Mouse (Mus musculus): ENCODE measurements around the gene Grm1.

The Grm1 gene

DNA sequence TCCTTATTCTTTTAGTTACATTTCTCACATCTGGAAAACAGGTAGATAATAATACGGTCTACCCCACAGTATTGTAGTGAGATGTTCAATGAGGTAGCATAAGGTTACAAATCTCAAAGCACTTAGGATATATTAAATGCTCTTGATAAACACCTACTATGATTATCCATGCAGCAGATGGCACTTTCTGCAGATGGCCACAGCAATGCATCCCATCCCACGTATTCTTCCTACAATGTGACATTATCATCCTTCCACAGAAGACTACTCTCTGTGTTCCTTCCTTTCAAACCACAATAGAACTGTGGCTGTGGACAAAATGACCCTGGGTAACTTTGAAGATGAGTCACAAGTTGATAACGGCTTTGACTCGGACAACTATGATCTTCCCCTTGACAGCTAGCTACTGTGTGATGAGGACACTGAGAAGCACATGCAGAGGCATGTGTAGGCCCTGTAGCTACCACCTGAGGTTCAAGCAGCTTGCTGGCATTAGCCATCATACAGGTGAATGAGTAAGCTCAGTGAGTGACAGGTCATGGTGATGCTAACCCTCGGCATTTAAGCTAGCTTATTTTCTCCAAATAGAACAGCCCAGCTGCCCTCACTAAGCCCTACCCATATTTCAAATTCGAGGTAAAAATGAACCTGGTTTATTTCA is 117.5 kb downstream of the Grm1 start:
- in situ Hi-C loops (cut with MseI, MboI): no loop called here

DNA sequence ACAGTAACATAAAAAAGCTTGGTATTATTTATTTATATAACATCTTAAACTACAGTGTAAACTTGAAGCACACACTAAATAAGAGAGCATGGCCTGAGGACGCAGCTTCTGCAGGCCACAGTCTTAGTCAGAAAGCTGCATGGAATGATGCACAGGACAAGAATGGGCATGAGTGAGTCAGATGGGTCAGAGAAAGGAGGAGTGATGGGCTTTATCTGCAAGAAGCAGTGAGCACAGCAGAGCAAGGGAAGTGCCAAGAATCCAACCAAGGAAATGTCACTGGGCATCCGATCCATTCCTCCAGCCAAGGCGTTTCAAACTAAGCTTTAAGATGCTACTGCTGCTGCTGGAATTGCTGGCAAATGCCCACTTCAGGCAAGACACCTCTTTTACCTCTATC is 131.6 kb downstream of the Grm1 start:
- in situ Hi-C loops (cut with MseI, MboI): no loop called here

- in situ Hi-C loops (cut with MseI, MboI): no loop called here
These were observed 133.0 kb downstream of the Grm1 start for GRCm38 (mm10) chr10:10949172-10949571.

GRCm38 (mm10) chr10:10947531-10947930 is 134.6 kb downstream of the Grm1 start:
- in situ Hi-C loops (cut with MseI, MboI): no loop called here

- in situ Hi-C loops (cut with MseI, MboI): no loop called here
These were observed 138.2 kb downstream of the Grm1 start for GRCm38 (mm10) chr10:10944003-10944402.

- in situ Hi-C loops (cut with MseI, MboI): no loop called here
These were observed 139.9 kb downstream of the Grm1 start for GRCm38 (mm10) chr10:10942248-10942647.

DNA sequence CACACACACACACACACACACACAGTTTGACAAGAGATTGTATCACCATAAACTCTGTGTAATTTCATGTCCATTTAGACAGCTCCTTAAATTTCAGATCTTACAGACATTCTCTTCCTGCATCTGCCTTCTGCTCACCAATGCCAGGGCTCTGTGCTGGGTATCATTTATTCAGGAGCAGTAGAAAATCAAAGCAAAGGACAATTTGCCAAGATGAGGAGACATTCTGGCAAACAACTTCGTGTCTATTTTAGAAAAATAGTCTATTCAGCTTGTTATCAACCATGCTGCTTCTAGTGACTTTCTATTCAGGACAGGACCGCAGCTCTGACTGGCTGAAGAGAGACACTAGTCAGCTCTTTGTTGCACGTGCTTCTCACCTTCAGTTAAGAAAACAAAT is 146.3 kb downstream of the Grm1 start:
- in situ Hi-C loops (cut with MseI, MboI): no loop called here

- in situ Hi-C loops (cut with MseI, MboI): no loop called here
These were observed 152.5 kb downstream of the Grm1 start for GRCm38 (mm10) chr10:10929672-10930071.

GRCm38 (mm10) chr10:10928798-10929366 is 153.3 kb downstream of the Grm1 start:
- in situ Hi-C loops (cut with MseI, MboI): no loop called here

DNA sequence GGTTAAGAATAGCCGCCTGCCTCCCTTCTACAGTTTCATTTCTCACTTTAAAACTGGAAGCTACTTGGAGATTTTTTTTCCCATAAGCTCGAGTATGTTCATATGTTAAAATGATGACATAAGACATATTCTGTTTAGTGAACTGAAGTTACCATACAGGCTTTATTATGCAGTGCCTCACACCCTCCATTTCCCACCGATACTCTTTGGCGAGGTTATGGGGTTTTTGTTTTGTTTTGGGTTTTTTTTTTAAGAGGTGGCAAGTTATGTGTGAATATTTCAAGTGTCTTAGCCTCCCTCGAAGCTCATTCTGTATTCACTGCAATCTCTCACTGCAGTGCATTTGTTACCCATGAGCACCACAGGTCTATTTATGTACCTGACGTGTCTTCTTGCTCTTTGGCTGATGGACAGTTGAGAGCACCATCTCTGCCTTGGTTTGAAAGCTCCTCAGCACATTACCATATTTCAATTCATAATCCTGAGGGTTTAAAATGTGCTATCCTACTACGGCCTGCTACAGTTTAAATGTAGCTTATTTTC is 164.2 kb downstream of the Grm1 start:
- in situ Hi-C loops (cut with MseI, MboI): no loop called here

GRCm38 (mm10) chr10:10913621-10914020 is 168.5 kb downstream of the Grm1 start:
- in situ Hi-C loops (cut with MseI, MboI): no loop called here

GRCm38 (mm10) chr10:10890221-10890620 is 191.9 kb downstream of the Grm1 start:
- in situ Hi-C loops (cut with MseI, MboI): no loop called here

DNA sequence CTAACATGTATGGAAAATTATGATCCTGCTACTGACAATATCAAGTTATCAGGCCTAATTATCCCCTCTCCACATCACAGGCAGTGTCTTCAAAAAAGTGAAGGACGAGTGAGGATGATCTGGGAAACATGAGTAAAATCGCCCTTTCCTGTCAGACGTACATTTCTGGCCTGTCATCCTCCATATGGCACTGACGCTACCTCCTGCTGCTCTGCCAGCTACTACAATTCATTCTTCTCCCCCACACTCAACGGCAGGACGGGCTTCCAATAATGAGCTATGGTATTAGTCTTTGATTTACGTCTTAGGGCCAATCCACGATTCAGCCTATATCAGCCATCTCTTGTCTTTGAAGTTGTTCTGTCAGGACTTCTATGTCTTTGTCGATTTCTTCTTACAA is 193.6 kb downstream of the Grm1 start:
- in situ Hi-C loops (cut with MseI, MboI): no loop called here

- in situ Hi-C loops (cut with MseI, MboI): no loop called here
These were observed 197.2 kb downstream of the Grm1 start for GRCm38 (mm10) chr10:10884992-10885391.

GRCm38 (mm10) chr10:10872142-10872541 is 210.0 kb downstream of the Grm1 start:
- in situ Hi-C loops (cut with MseI, MboI): no loop called here

GRCm38 (mm10) chr10:10870271-10870670 is 211.9 kb downstream of the Grm1 start:
- in situ Hi-C loops (cut with MseI, MboI): no loop called here

- in situ Hi-C loops (cut with MseI, MboI): no loop called here
These were observed 215.9 kb downstream of the Grm1 start for GRCm38 (mm10) chr10:10866278-10866677.

DNA sequence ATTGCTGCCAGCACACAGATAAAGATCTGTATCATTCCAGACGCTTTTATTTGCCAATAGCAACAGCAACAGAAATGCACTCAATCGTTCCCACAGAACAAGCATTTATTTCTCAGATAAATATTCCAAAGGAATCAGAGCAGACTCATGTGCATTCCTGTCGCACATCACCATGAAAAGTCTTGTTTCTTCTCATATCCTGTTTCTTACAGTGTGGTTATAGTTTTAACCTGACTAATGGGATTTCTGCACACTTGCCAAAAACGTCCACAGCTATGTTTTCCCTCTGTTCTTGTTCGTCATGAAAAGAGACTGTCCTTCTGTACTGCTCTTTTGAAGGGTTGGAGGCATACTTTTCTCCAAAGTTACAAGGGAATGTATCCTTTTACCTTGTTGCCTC is 217.4 kb downstream of the Grm1 start:
- in situ Hi-C loops (cut with MseI, MboI): no loop called here

GRCm38 (mm10) chr10:10847376-10848286 is 234.5 kb downstream of the Grm1 start:
- in situ Hi-C loops (cut with MseI, MboI): no loop called here

- in situ Hi-C loops (cut with MseI, MboI): no loop called here
These were observed 237.0 kb downstream of the Grm1 start for GRCm38 (mm10) chr10:10845059-10845685.

GRCm38 (mm10) chr10:10835406-10835805 is 246.8 kb downstream of the Grm1 start:
- in situ Hi-C loops (cut with MseI, MboI): no loop called here

GRCm38 (mm10) chr10:10834828-10835227 is 247.3 kb downstream of the Grm1 start:
- in situ Hi-C loops (cut with MseI, MboI): no loop called here
